Mouse (Mus musculus): ENCODE measurements around the gene Cox14.

- no peak for TF ChIP-seq POLR2A (IDR thresholded peaks at IDR 0.05; ENCODE audit: extremely low read depth, insufficient read depth, low read length)
- TF ChIP-seq CTCF (IDR thresholded peaks at IDR 0.05; ENCODE audit: extremely low read depth, insufficient read depth, low read length) = no peak
Measured at GRCm38 (mm10) chr15:99726549-99726948, 1.1 kb downstream of the Cox14 start.

Data from cortical plate, adult 2 months (tissue).